Mouse (Mus musculus) liver, embryonic 14.5 days (tissue): ENCODE results near the gene Tmcc3. TPM values are rescaled to one million over a fixed set of nuclear protein-coding genes. Genes with fewer than 3 reads are reported as not detected.

Experiments used
- ATAC-seq: fragments of 200-750 bp; cut with Nextera tagmentation; 2 replicates; pipeline ENCODE4 v1.8.0; 2017; ENCODE audit warnings: moderate number of reproducible peaks, mild to moderate bottlenecking, moderate library complexity; ENCODE audit not compliant: insufficient read depth
- DNase-seq, 3 experiments: peaks; one replicate each; pipeline ENCODE4 v3.0.0-alpha.2; 2012 to 2013; ENCODE audit warnings: low read depth in 3 of 3, low spot score in 3 of 3
- H3K27ac ChIP-seq: fragments of 300-500 bp; sonication (generic); 2 replicates; pipeline ENCODE4 v1.5.1; 2014; ENCODE audit warnings: moderate library complexity, mild to moderate bottlenecking, control low read depth, inconsistent platforms
- H3K27me3 ChIP-seq: fragments of 300-500 bp; sonication (generic); 2 replicates; pipeline ENCODE4 v1.6.1; 2014; ENCODE audit warnings: mild to moderate bottlenecking, low read length, moderate library complexity; ENCODE audit not compliant: control insufficient read depth, insufficient read depth
- H3K36me3 ChIP-seq: fragments of 300-500 bp; sonication (generic); replicated peaks from 2 replicates; pipeline ENCODE4 v1.6.1; 2014; ENCODE audit warnings: low read depth; ENCODE audit not compliant: control insufficient read depth, insufficient read depth
- H3K4me1 ChIP-seq, 2 experiments: fragments of 200-500 bp in 1 of 2; fragments of 300-500 bp in 1 of 2; sonication (generic) in 1 of 2; replicated peaks; 2 replicates each; pipeline ENCODE4 v1.6.1; 2012 to 2014; ENCODE audit warnings: antibody characterized with exemption in 1 of 2, inconsistent platforms in 1 of 2, low read length in 1 of 2; ENCODE audit not compliant: control insufficient read depth in 2 of 2, insufficient read depth in 2 of 2
- H3K4me2 ChIP-seq: fragments of 300-500 bp; sonication (generic); 2 replicates; pipeline ENCODE4 v1.6.1; 2014; ENCODE audit warnings: low read depth, mild to moderate bottlenecking, control low read depth, moderate library complexity
- H3K4me3 ChIP-seq, 2 experiments: fragments of 200-500 bp in 1 of 2; fragments of 300-500 bp in 1 of 2; sonication (generic) in 1 of 2; 2 replicates each; pipeline ENCODE4 v1.5.1; 2012 to 2014; ENCODE audit warnings: low read depth in 2 of 2, low read length in 2 of 2, mild to moderate bottlenecking in 2 of 2, control low read depth in 1 of 2, inconsistent platforms in 1 of 2, moderate library complexity in 1 of 2; ENCODE audit not compliant: insufficient read depth in 1 of 2
- H3K9ac ChIP-seq: fragments of 300-500 bp; sonication (generic); replicated peaks from 2 replicates; pipeline ENCODE4 v1.6.1; 2014; ENCODE audit warnings: mild to moderate bottlenecking, control low read depth, moderate library complexity
- H3K9me3 ChIP-seq: fragments of 300-500 bp; sonication (generic); 2 replicates; pipeline ENCODE4 v1.6.1; 2016; ENCODE audit warnings: low read length, mixed read lengths; ENCODE audit not compliant: control insufficient read depth
- CTCF ChIP-seq: IDR thresholded peaks from 2 replicates; pipeline ENCODE4 v1.5.1; 2016; ENCODE audit warnings: antibody characterized with exemption, low read depth, control low read depth
- EP300 ChIP-seq: IDR thresholded peaks from 2 replicates; pipeline ENCODE4 v1.6.1; 2016; ENCODE audit warnings: antibody characterized with exemption, low read depth
- WGBS: fragments of 180-500 bp; shearing (Covaris S2); extraction: QIAGEN DNeasy Blood & Tissue Kit; methylation state at CpG from one replicate; pipeline ENCODE4 v1.1.7; 2014; ENCODE audit not compliant: insufficient replicate concordance; 5-methylcytosine and 5-hydroxymethylcytosine counted together
- polyA plus RNA-seq, 2 experiments: library from polyadenylated mRNA; depleted of rRNA in 1 of 2; stranded (reverse) in 1 of 2; unstranded in 1 of 2; fragments of >200 nt; fragmentation: Nextera tagmentation in 1 of 2; extraction: Ambion mirVana in 1 of 2; gene quantifications; 2 replicates each; pipeline versions ENCODE4 v1.2.1 to v1.2.3; 2012 to 2014

Tmcc3 gene
- polyA plus RNA-seq, 2 experiments: 1.4 to 2.6 TPM

DNA sequence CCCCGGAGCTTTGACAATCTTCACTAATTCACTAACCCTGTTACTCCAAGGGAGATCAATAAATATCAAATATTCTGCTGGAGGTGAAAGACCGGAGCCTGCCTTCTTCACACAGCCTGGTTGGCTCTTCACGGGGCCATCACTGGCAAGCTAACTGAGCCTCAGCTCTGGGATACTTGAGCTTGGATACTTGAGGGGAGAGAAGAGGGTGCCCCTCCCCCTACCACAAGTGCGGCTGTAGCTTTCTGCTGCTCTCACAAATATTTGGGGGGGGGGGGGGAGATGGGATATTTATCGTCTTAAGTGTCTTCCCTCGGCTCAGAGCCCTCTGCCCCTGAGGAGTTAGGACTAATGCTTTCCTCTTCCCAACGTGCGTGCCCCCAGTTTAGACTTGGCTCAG, 313.9 kb downstream of the Tmcc3 start:
- ATAC-seq: no peak
- Histone ChIP-seq H3K9ac (no peak overlapping the region), H3K36me3 (no peaks in the 10 kb centered on the region), H3K4me2 (no peak overlapping the region), H3K4me1 (0 out of 4 replicates have a peak, but pooled peaks cover 0 to 1% of the 10 kb centered on the region in 2 experiments), H3K27me3 (no peaks in the 10 kb centered on the region), H3K9me3 (no peaks in the 10 kb centered on the region), H3K4me3 (no peak overlapping the region), H3K27ac (no peak overlapping the region)
- 73% methylated on average over 8 of the region's 8 CpGs for WGBS
- TF ChIP-seq CTCF: no peak
- TF ChIP-seq EP300: no peak
- no peak for DNase-seq

- ATAC-seq (no peak), DNase-seq (no peak)
- Histone ChIP-seq H3K4me3 (no peak overlapping the region), H3K27me3 (no peaks in the 10 kb centered on the region), H3K4me1 (no peaks in the 10 kb centered on the region), H3K4me2 (no peak overlapping the region), H3K27ac (no peak overlapping the region), H3K9me3 (no peaks in the 10 kb centered on the region), H3K9ac (no peak overlapping the region), H3K36me3 (no peaks in the 10 kb centered on the region)
- TF ChIP-seq EP300: no peak
- TF ChIP-seq CTCF: no peak
- WGBS: 51% methylated on average over 4 of the region's 4 CpGs
These were observed 319.1 kb downstream of the Tmcc3 start for GRCm38 (mm10) chr10:94630771-94631280.

DNA sequence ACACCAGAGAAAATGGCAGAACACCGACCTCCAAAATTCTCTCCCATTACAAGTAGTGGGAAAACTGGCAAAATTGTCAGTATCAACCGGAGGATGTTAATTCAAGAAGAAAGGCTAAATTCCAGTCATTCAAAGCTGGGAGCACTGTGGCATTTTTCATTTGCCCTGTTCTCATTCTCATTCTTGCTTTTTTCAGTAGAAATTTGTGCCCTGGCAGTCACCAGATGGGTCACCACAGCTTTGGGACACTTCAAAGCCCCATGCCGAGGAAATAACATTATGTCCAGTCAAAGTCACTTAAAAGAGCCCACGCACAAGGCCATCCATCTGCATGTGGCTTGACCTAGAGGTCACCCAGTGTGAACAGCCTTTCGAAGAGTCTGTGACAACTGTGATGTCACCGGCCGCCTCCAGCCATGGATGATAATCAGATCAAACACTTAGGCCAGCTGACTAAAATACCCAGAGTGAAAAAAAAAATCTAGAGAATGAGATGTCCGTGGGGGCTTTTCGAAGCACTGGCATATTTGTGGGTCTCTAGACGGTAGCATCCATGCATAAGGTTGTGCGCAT, 319.9 kb downstream of the Tmcc3 start:
- Histone ChIP-seq H3K4me1 (no peaks in the 10 kb centered on the region), H3K9me3 (no peaks in the 10 kb centered on the region), H3K4me3 (no peak overlapping the region), H3K4me2 (no peak overlapping the region), H3K27me3 (no peaks in the 10 kb centered on the region), H3K9ac (no peak overlapping the region), H3K36me3 (no peaks in the 10 kb centered on the region), H3K27ac (no peak overlapping the region)
- 68% methylated on average over 11 of the region's 11 CpGs for WGBS
- ATAC-seq (no peak), DNase-seq (no peak)
- TF ChIP-seq EP300: no peak
- no peak for TF ChIP-seq CTCF

- H3K9me3 ChIP-seq: no peaks in the 10 kb centered on the region
- no peak overlapping the region for H3K9ac ChIP-seq
- no peaks in the 10 kb centered on the region for H3K27me3 ChIP-seq
- DNase-seq (no peak), ATAC-seq (no peak)
- no peaks in the 10 kb centered on the region for H3K36me3 ChIP-seq
- no peak overlapping the region for H3K27ac ChIP-seq
- no peak overlapping the region for H3K4me3 ChIP-seq
- WGBS: 68% methylated on average over 5 of the region's 5 CpGs
- TF ChIP-seq EP300 (no peak), CTCF (no peak)
- no peak overlapping the region for H3K4me2 ChIP-seq
- no peaks in the 10 kb centered on the region for H3K4me1 ChIP-seq
These were observed 320.5 kb downstream of the Tmcc3 start for GRCm38 (mm10) chr10:94632245-94632644.

DNA sequence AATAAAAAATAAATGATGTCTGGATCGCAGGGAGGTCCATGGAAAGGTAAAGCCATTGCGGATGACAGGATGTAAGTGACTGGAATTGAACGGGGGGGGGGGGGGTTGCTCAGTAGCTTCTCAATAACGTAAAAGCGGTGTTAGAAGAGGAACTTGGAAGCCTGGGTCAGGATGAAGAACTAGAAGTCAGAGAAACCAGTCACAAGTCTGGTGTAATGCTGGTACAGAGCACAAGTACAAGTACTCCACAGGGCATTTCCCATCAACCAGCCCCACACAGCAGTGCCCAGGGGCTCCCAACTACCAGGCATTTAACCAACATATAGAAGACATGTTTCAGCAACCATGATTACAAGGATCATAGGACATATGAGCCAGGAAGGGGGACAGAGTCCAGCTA, 326.9 kb downstream of the Tmcc3 start:
- H3K4me3 ChIP-seq: no peak overlapping the region
- H3K27me3 ChIP-seq: no peaks in the 10 kb centered on the region
- 0 out of 4 replicates have a peak, but pooled peaks cover 0 to 2% of the 10 kb centered on the region in 2 experiments for H3K4me1 ChIP-seq
- H3K36me3 ChIP-seq: no peaks in the 10 kb centered on the region
- no peak for DNase-seq
- H3K9me3 ChIP-seq: no peaks in the 10 kb centered on the region
- no peak overlapping the region for H3K9ac ChIP-seq
- no peak overlapping the region for H3K4me2 ChIP-seq
- no peak for ATAC-seq
- H3K27ac ChIP-seq: no peak overlapping the region
- TF ChIP-seq EP300 (no peak), CTCF (no peak)
- WGBS: 59% methylated on average over 5 of the region's 5 CpGs
